Mouse (Mus musculus) brain, embryonic 14.5 days (tissue): Measurements from ENCODE around the gene Nfic.

Experiments
- CTCF ChIP-seq: fragments of 200-500 bp; IDR thresholded peaks from 2 replicates; pipeline ENCODE4 v1.5.1; 2012; ENCODE audit warnings: inconsistent platforms, mild to moderate bottlenecking, moderate library complexity, borderline replicate concordance; ENCODE audit not compliant: insufficient read depth, insufficient read length; ENCODE audit errors: extremely low read depth
- POLR2A ChIP-seq: fragments of 200-500 bp; IDR thresholded peaks from 2 replicates; pipeline ENCODE4 v1.6.1; 2012; ENCODE audit warnings: mild to moderate bottlenecking, inconsistent platforms, borderline replicate concordance; ENCODE audit not compliant: poor library complexity, insufficient read depth, insufficient read length, severe bottlenecking; ENCODE audit errors: extremely low read depth

- TF ChIP-seq POLR2A, result peak; percentile 84
- peak; percentile 90 for TF ChIP-seq CTCF
These were observed 27.1 kb upstream of the Nfic start, which contains the start of gene Celf5 for GRCm38 (mm10) chr10:81482533-81482889.
